Mouse (Mus musculus) Patski (cell line): ENCODE results near the gene Rpain. TPM values are rescaled to one million over a fixed set of nuclear protein-coding genes. Genes with fewer than 3 reads are reported as not detected.

Experiments
- ATAC-seq: fragments of 100-300 bp; one replicate; pipeline ENCODE4 v1.8.0; 2021
- CTCF ChIA-PET: fragments of 350-600 bp; sonication (Branson Sonifier 250); formaldehyde crosslinking; loops from one replicate; lab custom pipeline; 2022; ENCODE audit warnings: inconsistent platforms; lab: Charles Lee
- POLR2A ChIA-PET: fragments of 350-600 bp; sonication (Branson Sonifier 250); formaldehyde crosslinking; loops from one replicate; lab custom pipeline; 2022; ENCODE audit warnings: antibody characterized with exemption, inconsistent platforms; lab: Charles Lee
- DNase-seq: peaks from one replicate; pipeline ENCODE4 v3.0.0-alpha.2; 2011; ENCODE audit warnings: low read depth, low spot score
- H3K27me3 ChIP-seq: fragments of 371-371 bp; one replicate; pipeline ENCODE4 v1.5.1; 2021
- CTCF ChIP-seq: fragments of 100-300 bp; IDR thresholded peaks from one replicate; pipeline ENCODE4 v1.5.1; 2021
- in situ Hi-C: fragments of 300-500 bp; cut with MboI; formaldehyde crosslinking; loops from 3 replicates; pipeline ENCODE4 v1.11.1; 2018; ENCODE audit warnings: low pct_unique_long_range_greater_than_20kb, mixed read lengths
- polyA plus RNA-seq: library from polyadenylated mRNA; unstranded; gene quantifications from one replicate; pipeline ENCODE4 v1.2.3, GENCODE M21; 2021

Rpain gene
- polyA plus RNA-seq, 1 experiment from 2014 or later = 51.8 TPM

- H3K27me3 ChIP-seq = no peaks in the 10 kb centered on the region
- POLR2A ChIA-PET = no interaction called here
- CTCF ChIA-PET = interaction anchor here (1.5 kb wide), 1 partner anchor 13 kb away, joined by 5 read pairs; the partner anchor contains the start of gene C1qbp
- DNase-seq = no peak
- ATAC-seq = no peak
- in situ Hi-C loops = no loop called here
- no peak for TF ChIP-seq CTCF
Observed at GRCm38 (mm10) chr11:70969271-70969794, 680 bp upstream of the Rpain start.

- DNase-seq (no peak), ATAC-seq (peak; percentile 58)
- ChIA-PET POLR2A (no interaction called here), CTCF (interaction anchor here (1.0 kb wide), 1 partner anchor 11 kb away, joined by 3 read pairs; no protein-coding TSS in a partner anchor)
- no peaks in the 10 kb centered on the region for H3K27me3 ChIP-seq
- no peak for TF ChIP-seq CTCF
- in situ Hi-C loops = no loop called here
Observed at GRCm38 (mm10) chr11:70970560-70971540, 837 bp downstream of the Rpain start.

GRCm38 (mm10) chr11:70972586-70972985 is 2.6 kb downstream of the Rpain start:
- no peak for TF ChIP-seq CTCF

GRCm38 (mm10) chr11:70973947-70974346 is 3.9 kb downstream of the Rpain start:
- no peak for DNase-seq
- ChIA-PET POLR2A (interaction anchor here (0.6 kb wide), 1 partner anchor 1054 kb away, joined by 3 read pairs; no protein-coding TSS in a partner anchor), CTCF (no interaction called here)
- peak; percentile 57 for TF ChIP-seq CTCF
- in situ Hi-C loops = no loop called here
- H3K27me3 ChIP-seq = no peaks in the 10 kb centered on the region
- ATAC-seq = no peak

More at GRCm38 (mm10) chr11:70972586-70972985, 2.6 kb downstream of the Rpain start:
- no peaks in the 10 kb centered on the region for H3K27me3 ChIP-seq
- in situ Hi-C loops = no loop called here
- no peak for DNase-seq
- no peak for ATAC-seq
- POLR2A ChIA-PET = no interaction called here
- CTCF ChIA-PET = no interaction called here

- DNase-seq (no peak), ATAC-seq (no peak)
- in situ Hi-C loops = no loop called here
- POLR2A ChIA-PET = no interaction called here
- H3K27me3 ChIP-seq = no peaks in the 10 kb centered on the region
- CTCF ChIA-PET = no interaction called here
- TF ChIP-seq CTCF = no peak
Observed at GRCm38 (mm10) chr11:70975193-70975592, 5.2 kb downstream of the Rpain start.

- ChIA-PET POLR2A (no interaction called here), CTCF (no interaction called here)
- TF ChIP-seq CTCF = no peak
- DNase-seq (no peak), ATAC-seq (no peak)
- H3K27me3 ChIP-seq = no peaks in the 10 kb centered on the region
- in situ Hi-C loops = no loop called here
Observed at GRCm38 (mm10) chr11:70977293-70977692, 7.3 kb downstream of the Rpain start.

GRCm38 (mm10) chr11:70980232-70980631 is 10.2 kb downstream of the Rpain start:
- ATAC-seq (no peak), DNase-seq (no peak)
- ChIA-PET CTCF (no interaction called here), POLR2A (no interaction called here)
- in situ Hi-C loops = no loop called here
- TF ChIP-seq CTCF = no peak
- no peaks in the 10 kb centered on the region for H3K27me3 ChIP-seq

- ATAC-seq (no peak), DNase-seq (no peak)
- in situ Hi-C loops = no loop called here
- H3K27me3 ChIP-seq = no peaks in the 10 kb centered on the region
- POLR2A ChIA-PET = interaction anchor here (0.7 kb wide), 1 partner anchor 17 kb away, joined by 3 read pairs; no protein-coding TSS in a partner anchor
- no peak for TF ChIP-seq CTCF
- CTCF ChIA-PET = no interaction called here
Observed at GRCm38 (mm10) chr11:70980751-70981510, 10.9 kb downstream of the Rpain start.

GRCm38 (mm10) chr11:70982030-70982429 is 12.0 kb downstream of the Rpain start:
- ChIA-PET CTCF (interaction anchor here (1.1 to 1.6 kb wide), 4 partner anchors 8 to 37 kb away, joined by 3 to 5 read pairs (median 4); partner anchors contain the start of genes Nup88 and Rpain), POLR2A (interaction anchor here (1.0 kb wide), 1 partner anchor 22 kb away, joined by 3 read pairs; the partner anchor contains the start of gene Dhx33)
- DNase-seq (no peak), ATAC-seq (no peak)
- H3K27me3 ChIP-seq = no peaks in the 10 kb centered on the region
- in situ Hi-C loops = no loop called here
- TF ChIP-seq CTCF = no peak
